Mouse (Mus musculus) midbrain, embryonic 16.5 days (tissue): Measurements from ENCODE around the gene Bak1. TPM values are rescaled to one million over a fixed set of nuclear protein-coding genes. Genes with fewer than 3 reads are reported as not detected.

Experiments
- ATAC-seq: fragments of 200-750 bp; cut with Nextera tagmentation; 2 replicates; pipeline ENCODE4 v1.8.0; 2017; ENCODE audit warnings: moderate TSS enrichment
- H3K27ac ChIP-seq: fragments of 300-500 bp; sonication (generic); 2 replicates; pipeline ENCODE4 v1.5.1; 2014; ENCODE audit warnings: mild to moderate bottlenecking, low read length, mixed read lengths
- H3K27me3 ChIP-seq: fragments of 300-500 bp; sonication (generic); 2 replicates; pipeline ENCODE4 v1.6.1; 2014; ENCODE audit warnings: low read depth, low read length, mixed read lengths; ENCODE audit not compliant: control insufficient read depth, insufficient read depth
- H3K36me3 ChIP-seq: fragments of 300-500 bp; sonication (generic); 2 replicates; pipeline ENCODE4 v1.6.1; 2014; ENCODE audit warnings: mild to moderate bottlenecking, low read length, moderate library complexity, mixed read lengths; ENCODE audit not compliant: control insufficient read depth, insufficient read depth
- H3K4me1 ChIP-seq: fragments of 300-500 bp; sonication (generic); 2 replicates; pipeline ENCODE4 v1.6.1; 2014; ENCODE audit warnings: mild to moderate bottlenecking, low read length, mixed read lengths; ENCODE audit not compliant: control insufficient read depth, insufficient read depth
- H3K4me2 ChIP-seq: fragments of 300-500 bp; sonication (generic); 2 replicates; pipeline ENCODE4 v1.6.1; 2014; ENCODE audit warnings: mild to moderate bottlenecking, low read length, mixed read lengths
- H3K4me3 ChIP-seq: fragments of 300-500 bp; sonication (generic); 2 replicates; pipeline ENCODE4 v1.5.1; 2014; ENCODE audit warnings: low read depth, mild to moderate bottlenecking, low read length, moderate library complexity, mixed read lengths
- H3K9ac ChIP-seq: fragments of 300-500 bp; sonication (generic); 2 replicates; pipeline ENCODE4 v1.6.1; 2014; ENCODE audit warnings: low read depth, low read length, mixed read lengths
- H3K9me3 ChIP-seq: fragments of 300-500 bp; sonication (generic); replicated peaks from 2 replicates; pipeline ENCODE4 v1.6.1; 2014; ENCODE audit warnings: mild to moderate bottlenecking, low read length, mixed read lengths; ENCODE audit not compliant: control insufficient read depth, poor library complexity, severe bottlenecking
- WGBS: fragments of 180-500 bp; shearing (Covaris S2); extraction: QIAGEN DNeasy Blood & Tissue Kit; methylation state at CpG from one replicate; pipeline ENCODE4 v1.1.7; 2014; 5-methylcytosine and 5-hydroxymethylcytosine counted together
- polyA plus RNA-seq: library from polyadenylated mRNA; unstranded; fragments of >200 nt; fragmentation: Nextera tagmentation; extraction: Ambion mirVana; gene quantifications from 2 replicates; pipeline ENCODE4 v1.2.1, GENCODE M21; 2015

The Bak1 gene
- polyA plus RNA-seq, 1 experiment from 2014 or later = 3.7 TPM

DNA sequence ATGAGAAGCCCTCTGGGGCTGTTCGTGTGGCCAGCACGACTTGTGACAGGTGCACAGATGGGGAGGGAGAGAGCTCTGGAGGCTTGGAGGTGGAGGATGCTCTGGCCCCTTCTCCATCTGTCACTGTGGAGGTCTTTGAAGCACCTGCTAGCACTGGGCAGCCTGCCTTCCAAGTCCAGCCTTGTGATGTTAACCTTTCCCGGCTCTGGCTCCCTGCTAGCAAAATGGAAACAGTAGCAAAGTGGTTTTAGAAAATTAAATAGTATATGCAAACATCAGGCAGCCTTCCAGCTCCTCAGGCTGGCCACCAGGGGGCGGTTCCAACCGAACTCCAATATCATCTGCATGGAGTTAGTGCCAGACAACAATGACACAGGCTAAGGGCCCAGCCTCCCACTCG is 42.8 kb upstream of the Bak1 start:
- Histone ChIP-seq H3K4me2 (no peak overlapping the region), H3K27ac (no peak overlapping the region), H3K4me3 (no peak overlapping the region), H3K36me3 (no peaks in the 10 kb centered on the region), H3K9me3 (no peaks in the 10 kb centered on the region), H3K27me3 (no peaks in the 10 kb centered on the region), H3K4me1 (peaks cover 8% of the 10 kb centered on the region), H3K9ac (no peak overlapping the region)
- WGBS = 46% methylated on average over 6 of the region's 6 CpGs
- ATAC-seq = no peak

DNA sequence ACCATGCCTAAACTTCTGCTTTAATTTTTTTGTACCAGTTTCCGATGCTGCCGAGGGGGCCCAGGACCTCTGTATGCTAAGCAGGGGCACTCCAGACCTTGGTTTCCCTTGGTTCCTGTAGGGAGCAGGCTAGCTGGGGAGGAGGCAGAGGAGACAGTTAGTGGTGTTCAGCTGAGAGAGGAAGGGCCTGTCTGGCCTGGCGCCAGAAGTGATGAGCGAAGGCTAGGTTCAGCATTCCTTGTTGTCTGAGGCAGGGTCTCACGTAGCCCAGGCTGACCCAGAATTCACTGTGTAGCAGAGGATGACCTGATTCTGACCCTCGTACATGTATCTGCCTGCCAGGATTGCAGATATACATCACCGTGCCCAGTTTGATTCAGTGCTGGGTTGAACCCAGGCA is 42.1 kb upstream of the Bak1 start:
- no peaks in the 10 kb centered on the region for H3K9me3 ChIP-seq
- H3K36me3 ChIP-seq = no peaks in the 10 kb centered on the region
- ATAC-seq = no peak
- H3K27me3 ChIP-seq = no peaks in the 10 kb centered on the region
- no peak overlapping the region for H3K27ac ChIP-seq
- H3K9ac ChIP-seq = no peak overlapping the region
- 95% methylated on average over 7 of the region's 7 CpGs for WGBS
- H3K4me3 ChIP-seq = no peak overlapping the region
- peaks cover 8% of the 10 kb centered on the region for H3K4me1 ChIP-seq
- no peak overlapping the region for H3K4me2 ChIP-seq

DNA sequence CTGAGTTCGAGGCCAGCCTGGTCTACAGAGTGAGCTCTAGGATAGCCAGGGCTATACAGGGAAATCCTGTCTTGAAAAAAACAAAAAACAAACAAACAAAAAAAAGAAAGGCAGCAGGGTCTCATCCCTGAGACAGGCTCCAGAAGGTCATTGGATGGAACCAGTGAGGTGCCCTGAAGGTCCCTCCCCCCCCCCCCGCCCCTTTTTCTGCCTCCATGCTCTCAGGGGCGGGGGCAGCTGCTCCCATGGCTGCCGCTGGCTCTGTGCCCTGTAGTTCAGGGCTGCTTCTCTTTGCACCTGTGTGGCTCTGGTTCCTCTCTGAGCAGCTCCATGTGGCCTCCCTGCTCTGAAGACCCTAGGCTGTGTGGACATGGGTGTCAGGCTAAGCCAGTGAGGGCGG is 40.3 kb upstream of the Bak1 start:
- Histone ChIP-seq H3K9ac (no peak overlapping the region), H3K4me3 (no peak overlapping the region), H3K4me1 (peaks cover 8% of the 10 kb centered on the region), H3K27ac (no peak overlapping the region), H3K36me3 (no peaks in the 10 kb centered on the region), H3K4me2 (no peak overlapping the region), H3K27me3 (no peaks in the 10 kb centered on the region), H3K9me3 (no peaks in the 10 kb centered on the region)
- no peak for ATAC-seq
- 96% methylated on average over 4 of the region's 5 CpGs for WGBS

DNA sequence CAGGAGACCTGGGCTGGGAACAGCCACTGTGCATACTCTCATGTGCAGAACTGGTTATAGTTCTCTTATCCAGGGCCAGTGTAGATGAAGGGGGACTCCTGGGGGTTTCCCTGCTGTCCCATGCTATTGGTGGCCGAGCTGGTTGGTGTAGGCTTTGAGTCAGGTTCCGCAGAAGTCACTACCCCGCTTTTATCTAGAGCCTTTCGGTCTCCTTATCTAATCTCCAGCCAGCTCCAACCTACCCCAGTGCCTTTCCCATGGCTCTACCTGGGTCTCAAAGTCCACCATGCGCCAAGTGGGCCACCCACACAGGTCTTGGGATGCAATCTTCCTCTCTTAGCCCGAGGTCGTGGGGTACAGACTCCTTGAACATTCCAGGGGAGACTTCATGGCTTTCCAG is 37.3 kb upstream of the Bak1 start:
- WGBS = 80% methylated on average over 7 of the region's 7 CpGs
- ATAC-seq = no peak
- H3K4me2 ChIP-seq = no peak overlapping the region

DNA sequence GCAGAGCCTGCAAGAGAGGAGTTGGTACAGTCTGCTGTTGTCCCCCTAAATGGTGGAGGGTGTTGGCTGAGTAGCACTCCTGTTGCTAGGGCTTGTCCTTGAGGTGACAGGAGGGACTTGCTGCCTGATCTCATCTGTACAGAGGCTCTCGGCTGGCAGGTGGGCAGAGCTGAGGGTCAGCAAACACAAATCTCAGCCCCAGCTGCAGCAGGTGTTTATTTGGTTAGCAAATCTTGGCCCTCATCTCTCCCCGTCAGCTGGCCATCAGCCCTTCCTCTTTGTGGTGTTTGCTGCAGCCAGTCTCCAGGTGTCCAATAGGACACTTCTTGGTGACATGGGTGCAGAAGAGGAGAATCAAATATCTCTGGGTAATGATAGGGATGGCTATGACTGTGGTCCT is 35.4 kb upstream of the Bak1 start:
- no peaks in the 10 kb centered on the region for H3K9me3 ChIP-seq
- H3K36me3 ChIP-seq = no peaks in the 10 kb centered on the region
- peaks cover 3% of the 10 kb centered on the region; the same call in 1 of the 2 replicates for H3K27me3 ChIP-seq
- no peak for ATAC-seq
- 69% methylated on average over 2 of the region's 2 CpGs for WGBS
- no peak overlapping the region for H3K9ac ChIP-seq
- H3K4me1 ChIP-seq = no peaks in the 10 kb centered on the region; the same call in 1 of the 2 replicates
- no peak overlapping the region for H3K27ac ChIP-seq
- H3K4me2 ChIP-seq = no peak overlapping the region
- H3K4me3 ChIP-seq = no peak overlapping the region

More for the DNA sequence above, 37.3 kb upstream of the Bak1 start:
- Histone ChIP-seq H3K27ac (no peak overlapping the region), H3K9me3 (no peaks in the 10 kb centered on the region), H3K27me3 (no peaks in the 10 kb centered on the region), H3K4me1 (peaks cover 8% of the 10 kb centered on the region), H3K9ac (no peak overlapping the region), H3K4me3 (no peak overlapping the region), H3K36me3 (no peaks in the 10 kb centered on the region)

DNA sequence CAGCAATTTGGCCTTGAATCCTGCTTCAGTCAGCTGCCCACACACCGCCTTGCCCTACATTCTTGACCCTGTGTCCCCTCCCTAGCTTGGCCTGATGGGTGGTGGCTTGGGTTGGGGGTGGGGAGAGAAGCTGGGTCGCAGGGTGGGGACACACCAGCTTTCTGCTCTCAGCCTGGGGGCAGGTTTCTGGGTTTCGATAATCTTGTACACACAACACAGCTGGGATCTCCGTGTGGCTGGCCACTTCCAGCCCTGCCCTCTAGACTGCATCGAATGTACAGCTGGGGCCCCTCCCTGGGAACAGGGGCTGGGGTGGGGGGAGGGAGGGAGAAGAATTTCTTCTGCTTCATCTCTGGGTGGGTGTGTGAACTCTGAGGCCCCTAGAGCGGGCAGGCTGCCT is 34.9 kb upstream of the Bak1 start:
- no peak for ATAC-seq
- Histone ChIP-seq H3K27me3 (peaks cover 8% of the 10 kb centered on the region), H3K4me2 (no peak overlapping the region), H3K4me3 (no peak overlapping the region), H3K36me3 (no peaks in the 10 kb centered on the region), H3K4me1 (no peaks in the 10 kb centered on the region), H3K9ac (no peak overlapping the region), H3K9me3 (no peaks in the 10 kb centered on the region), H3K27ac (no peak overlapping the region)
- WGBS = 79% methylated on average over 6 of the region's 6 CpGs

DNA sequence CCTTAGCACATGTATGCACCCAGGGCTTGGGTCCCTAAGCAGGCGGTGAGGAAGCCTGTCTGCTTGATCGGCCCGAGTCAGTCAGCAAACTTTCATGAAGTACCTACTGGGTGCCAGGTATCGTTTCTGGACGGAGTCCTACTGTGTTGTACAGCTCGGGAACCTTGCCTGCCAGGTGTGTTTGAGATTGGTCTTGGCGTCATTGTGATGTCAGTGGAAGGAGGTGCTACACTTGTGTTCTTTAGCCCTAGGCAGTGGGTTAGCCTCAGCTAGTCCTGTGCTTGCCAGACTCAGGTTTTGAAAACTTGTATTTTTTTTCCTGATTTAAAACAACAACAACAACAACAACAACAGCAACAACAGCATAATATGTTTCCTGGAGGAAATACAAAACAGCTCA is 33.9 kb upstream of the Bak1 start:
- no peak overlapping the region for H3K9ac ChIP-seq
- no peak overlapping the region for H3K4me2 ChIP-seq
- H3K36me3 ChIP-seq = no peaks in the 10 kb centered on the region
- H3K4me1 ChIP-seq = 0 out of 2 replicates have a peak, but pooled peaks cover 2% of the 10 kb centered on the region
- ATAC-seq = no peak
- no peak overlapping the region for H3K4me3 ChIP-seq
- H3K27me3 ChIP-seq = peaks cover 17% of the 10 kb centered on the region
- WGBS = 92% methylated on average over 7 of the region's 7 CpGs
- H3K9me3 ChIP-seq = no peaks in the 10 kb centered on the region
- H3K27ac ChIP-seq = no peak overlapping the region

DNA sequence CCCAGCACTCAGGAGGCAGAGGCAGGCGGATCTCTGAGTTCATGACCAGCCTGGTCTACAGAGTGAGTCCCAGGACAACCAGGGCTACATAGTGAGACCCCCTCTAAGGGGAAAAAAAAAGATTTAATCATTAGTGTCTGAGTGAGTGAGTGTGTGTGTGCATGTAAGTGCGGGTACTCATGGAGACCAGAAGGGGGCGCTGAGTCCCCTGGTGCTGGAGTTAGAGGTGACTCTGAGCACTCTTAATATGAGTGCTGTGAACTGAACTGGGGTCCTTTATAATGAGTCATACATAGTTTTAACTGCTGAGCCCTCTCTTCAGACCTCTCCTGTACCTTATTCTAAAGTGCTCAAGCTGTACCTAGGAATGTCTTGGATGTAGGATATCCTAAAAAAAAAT is 32.9 kb upstream of the Bak1 start:
- no peak overlapping the region for H3K27ac ChIP-seq
- 88% methylated on average over 3 of the region's 3 CpGs for WGBS
- no peak overlapping the region for H3K4me2 ChIP-seq
- H3K9ac ChIP-seq = no peak overlapping the region
- no peak overlapping the region for H3K4me3 ChIP-seq
- no peak for ATAC-seq
- H3K36me3 ChIP-seq = no peaks in the 10 kb centered on the region
- peaks cover 6% of the 10 kb centered on the region; the same call in 1 of the 2 replicates for H3K4me1 ChIP-seq
- H3K9me3 ChIP-seq = no peaks in the 10 kb centered on the region
- peaks cover 26% of the 10 kb centered on the region for H3K27me3 ChIP-seq

DNA sequence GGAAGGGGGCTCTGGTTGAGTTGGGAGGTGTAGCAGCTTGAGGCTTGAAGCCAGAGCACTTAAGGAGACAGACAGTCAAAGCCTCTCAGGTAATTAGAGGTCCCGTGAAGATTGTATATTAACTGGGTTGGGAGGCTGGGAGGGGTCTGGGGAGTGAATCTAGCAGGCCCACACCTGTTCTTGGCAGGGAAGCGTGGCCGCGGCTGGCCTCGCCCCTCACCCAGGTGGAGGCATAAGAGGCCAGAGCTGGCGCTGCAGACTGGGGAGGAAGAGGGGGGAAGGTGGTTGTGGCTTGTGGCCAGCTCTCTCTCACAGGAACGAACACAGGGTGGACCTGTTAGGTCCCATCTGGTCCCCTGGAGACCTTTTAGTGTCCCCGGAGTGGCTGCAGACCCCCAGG is 31.9 kb upstream of the Bak1 start:
- no peak overlapping the region for H3K9ac ChIP-seq
- H3K4me1 ChIP-seq = peaks cover 6% of the 10 kb centered on the region; the same call in 1 of the 2 replicates
- no peaks in the 10 kb centered on the region for H3K9me3 ChIP-seq
- 84% methylated on average over 7 of the region's 8 CpGs for WGBS
- no peaks in the 10 kb centered on the region for H3K36me3 ChIP-seq
- H3K4me2 ChIP-seq = no peak overlapping the region
- no peak for ATAC-seq
- H3K4me3 ChIP-seq = no peak overlapping the region
- peaks cover 33% of the 10 kb centered on the region for H3K27me3 ChIP-seq
- no peak overlapping the region for H3K27ac ChIP-seq
